20 mouse cellular contexts compared by ENCODE assay signal in genomic region chr7:130940733-130941132, GRCm38 (mm10). TPM values are rescaled to one million over a fixed set of nuclear protein-coding genes. Genes with fewer than 3 reads are reported as not detected.
DNase-seq lines count a peak whose midpoint lies in the region; ATAC-seq and TF ChIP-seq lines count a peak whose summit lies in the region.
"Had no signal": no experiment of that assay in that cellular context is flagged by ENCODE, and none has a peak within 500 bp of the region (broad histone marks: within the 10 kb centered on the region; RNA-seq: fewer than 3 reads in every experiment).

No protein-coding gene starts in this region.

- H3K9ac ChIP-seq in stomach, postnatal 0 days (ENCODE audit: low read length) = 0 out of 2 replicates have a peak overlapping the region, but pooled peaks have one; percentile 31
- H3K9ac ChIP-seq: embryonic facial prominence, embryonic 13.5 days; liver, embryonic 15.5 days; neural tube, embryonic 15.5 days had no signal

- WGBS in cerebellum, adult 2 months = 21% methylated on average over 8 of the region's 8 CpGs
- 43% methylated on average over 8 of the region's 8 CpGs for WGBS in stomach, postnatal 0 days

- no peak for ATAC-seq in stomach, postnatal 0 days (ENCODE audit: low FRiP score, low TSS enrichment)
- ATAC-seq: forebrain, embryonic 16.5 days had no signal

- no peaks in the 10 kb centered on the region for H3K9me3 ChIP-seq in stomach, postnatal 0 days (ENCODE audit: control insufficient read depth, low read length)
- H3K9me3 ChIP-seq: embryonic facial prominence, embryonic 13.5 days; hindbrain, embryonic 10.5 days; liver, embryonic 15.5 days; neural tube, embryonic 15.5 days had no signal

- H3K4me1 ChIP-seq in cerebellum, adult 2 months (ENCODE audit: control insufficient read depth, insufficient read depth, low read length) = no peaks in the 10 kb centered on the region; the same call in 1 of the 2 replicates
- peaks cover 2% of the 10 kb centered on the region; the same call in 1 of the 2 replicates for H3K4me1 ChIP-seq in stomach, postnatal 0 days (replicated peaks; ENCODE audit: control insufficient read depth, insufficient read depth)
- H3K4me1 ChIP-seq: liver, embryonic 15.5 days had no signal

- intact Hi-C loops in gastrocnemius, postnatal 14 days (cut with DNase I; ENCODE audit: low total_unique reads) = no loop called here
- intact Hi-C loops in left cerebral cortex, postnatal 4 days (cut with DNase I) = no loop called here

- DNase-seq in cerebellum, adult 2 months = peak; percentile 54 to 60
- no peak for DNase-seq in cerebellum, adult 11-12 months
- peak; percentile 37 for DNase-seq in gastrocnemius, postnatal 14 days
- DNase-seq in gastrocnemius, adult 18-20 months (ENCODE audit: low spot score) = no peak
- DNase-seq in left cerebral cortex, postnatal 4 days = peak; percentile 68
- DNase-seq in left cerebral cortex, adult 11 months (ENCODE audit: low spot score) = no peak
- DNase-seq in stomach, postnatal 0 days (ENCODE audit: low spot score) = no peak
- DNase-seq: kidney, adult 18-20 months; kidney, postnatal 10 days; midbrain, embryonic 14.5 days; thymus, postnatal 4 days had no signal

- no peaks in the 10 kb centered on the region; the same call in 1 of the 2 replicates for H3K27me3 ChIP-seq in cerebellum, adult 2 months (ENCODE audit: control insufficient read depth, insufficient read depth, low read length)
- H3K27me3 ChIP-seq in stomach, postnatal 0 days (ENCODE audit: control insufficient read depth, insufficient read depth, low read length) = 0 out of 2 replicates have a peak, but pooled peaks cover 3% of the 10 kb centered on the region

- no peak overlapping the region for H3K4me3 ChIP-seq in cerebellum, adult 2 months (replicated peaks; ENCODE audit: insufficient read depth, low read depth, low read length)
- no peak overlapping the region for H3K4me3 ChIP-seq in stomach, postnatal 0 days (ENCODE audit: low read depth, low read length)
- H3K4me3 ChIP-seq: embryonic facial prominence, embryonic 13.5 days; hindbrain, embryonic 10.5 days; liver, embryonic 15.5 days; megakaryocyte, embryonic 14.5 days; neural tube, embryonic 15.5 days had no signal

- TF ChIP-seq EP300 in stomach, postnatal 0 days (optimal IDR thresholded peaks at IDR 0.05) = no peak

- no peak overlapping the region for H3K27ac ChIP-seq in cerebellum, adult 2 months (ENCODE audit: insufficient read depth, low read length)
- H3K27ac ChIP-seq in stomach, postnatal 0 days (replicated peaks) = 0 out of 2 replicates have a peak overlapping the region, but pooled peaks have one; percentile 30
- H3K27ac ChIP-seq: embryonic facial prominence, embryonic 13.5 days; hindbrain, embryonic 10.5 days; liver, embryonic 15.5 days; neural tube, embryonic 15.5 days had no signal

- no peak for TF ChIP-seq POLR2A in cerebellum, adult 2 months (IDR thresholded peaks at IDR 0.05; ENCODE audit: borderline replicate concordance, insufficient read depth, low read length)

- TF ChIP-seq CTCF in cerebellum, adult 2 months (IDR thresholded peaks at IDR 0.05; ENCODE audit: borderline replicate concordance, insufficient read depth, low read depth, low read length) = no peak
- TF ChIP-seq CTCF in stomach, postnatal 0 days (IDR thresholded peaks at IDR 0.05; ENCODE audit: low read depth) = no peak

- H3K4me2 ChIP-seq in stomach, postnatal 0 days (replicated peaks; ENCODE audit: low read depth) = no peak overlapping the region
- H3K4me2 ChIP-seq: embryonic facial prominence, embryonic 13.5 days; liver, embryonic 15.5 days; neural tube, embryonic 15.5 days had no signal

- no peaks in the 10 kb centered on the region for H3K36me3 ChIP-seq in stomach, postnatal 0 days (ENCODE audit: control insufficient read depth, insufficient read depth, low read length)
- H3K36me3 ChIP-seq: embryonic facial prominence, embryonic 13.5 days; hindbrain, embryonic 10.5 days; liver, embryonic 15.5 days; neural tube, embryonic 15.5 days had no signal

RNA-seq across cellular contexts. Expression of gene Htra1, which starts 4.8 kb away (rescaled TPM):
- 188 and 231 TPM in 2 replicates for polyA plus RNA-seq in cerebellum, adult 2 months (2012; rRNA removed)
- total RNA-seq in gastrocnemius, postnatal 14 days (2021) = 10 to 100 TPM; 65.3 to 77.2 TPM
- 10 to 100 TPM; 34.2 to 42.4 TPM for total RNA-seq in gastrocnemius, adult 18-20 months (2021)
- total RNA-seq in left cerebral cortex, postnatal 4 days (2021) = 10 to 100 TPM; 45.2 to 48.8 TPM
- 48.6 and 51.6 TPM in 2 replicates for polyA plus RNA-seq in stomach, postnatal 0 days (2015; fragmentation: Nextera tagmentation; extraction: Ambion mirVana)
- total RNA-seq: CH12.LX; granulocyte monocyte progenitor cell, adult 5-6 weeks; MEL had no signal

Comparison
In these comparisons a context has a peak if more than half of its experiments do, and no peak if none do; other contexts are left out.
1. DNase-seq: peak in cerebellum, adult 2 months (2 of 2), gastrocnemius, postnatal 14 days (single experiment) and left cerebral cortex, postnatal 4 days (single experiment); none in cerebellum, adult 11-12 months (single experiment), gastrocnemius, adult 18-20 months (single experiment), left cerebral cortex, adult 11 months (single experiment) and stomach, postnatal 0 days (single experiment).